Mouse (Mus musculus) hindbrain, embryonic 13.5 days (tissue): ENCODE measurements around the gene Retreg1. TPM values are rescaled to one million over a fixed set of nuclear protein-coding genes. Genes with fewer than 3 reads are reported as not detected.

Experiments used
- ATAC-seq: fragments of 200-750 bp; cut with Nextera tagmentation; 2 replicates; pipeline ENCODE4 v1.8.0; 2017; ENCODE audit warnings: moderate TSS enrichment; ENCODE audit not compliant: low FRiP score
- H3K27ac ChIP-seq: fragments of 300-500 bp; sonication (generic); 2 replicates; pipeline ENCODE4 v1.5.1; 2015; ENCODE audit warnings: inconsistent platforms, mild to moderate bottlenecking, moderate library complexity
- H3K27me3 ChIP-seq: fragments of 300-500 bp; sonication (generic); 2 replicates; pipeline ENCODE4 v1.6.1; 2015; ENCODE audit warnings: mild to moderate bottlenecking, inconsistent platforms
- H3K36me3 ChIP-seq: fragments of 300-500 bp; sonication (generic); 2 replicates; pipeline ENCODE4 v1.6.1; 2015; ENCODE audit warnings: mild to moderate bottlenecking, inconsistent platforms
- H3K4me1 ChIP-seq: fragments of 300-500 bp; sonication (generic); replicated peaks from 2 replicates; pipeline ENCODE4 v1.6.1; 2015; ENCODE audit warnings: inconsistent platforms
- H3K4me2 ChIP-seq: fragments of 300-500 bp; sonication (generic); 2 replicates; pipeline ENCODE4 v1.6.1; 2015; ENCODE audit warnings: inconsistent platforms, mild to moderate bottlenecking, moderate library complexity
- H3K4me3 ChIP-seq: fragments of 300-500 bp; sonication (generic); 2 replicates; pipeline ENCODE4 v1.5.1; 2015; ENCODE audit warnings: mild to moderate bottlenecking, inconsistent platforms
- H3K9ac ChIP-seq: fragments of 300-500 bp; sonication (generic); 2 replicates; pipeline ENCODE4 v1.6.1; 2015; ENCODE audit warnings: mild to moderate bottlenecking, inconsistent platforms
- H3K9me3 ChIP-seq: fragments of 300-500 bp; sonication (generic); 2 replicates; pipeline ENCODE4 v1.6.1; 2016; ENCODE audit warnings: inconsistent platforms
- WGBS: fragments of 180-500 bp; shearing (Covaris S2); methylation state at CpG from one replicate; pipeline ENCODE4 v1.1.7; 2015; 5-methylcytosine and 5-hydroxymethylcytosine counted together
- polyA plus RNA-seq: library from polyadenylated mRNA; unstranded; fragments of >200 nt; fragmentation: Nextera tagmentation; extraction: Ambion mirVana; gene quantifications from 2 replicates; pipeline ENCODE4 v1.2.1, GENCODE M21; 2015

Retreg1 gene
- polyA plus RNA-seq, 1 experiment from 2014 or later, result 9.7 TPM

DNA sequence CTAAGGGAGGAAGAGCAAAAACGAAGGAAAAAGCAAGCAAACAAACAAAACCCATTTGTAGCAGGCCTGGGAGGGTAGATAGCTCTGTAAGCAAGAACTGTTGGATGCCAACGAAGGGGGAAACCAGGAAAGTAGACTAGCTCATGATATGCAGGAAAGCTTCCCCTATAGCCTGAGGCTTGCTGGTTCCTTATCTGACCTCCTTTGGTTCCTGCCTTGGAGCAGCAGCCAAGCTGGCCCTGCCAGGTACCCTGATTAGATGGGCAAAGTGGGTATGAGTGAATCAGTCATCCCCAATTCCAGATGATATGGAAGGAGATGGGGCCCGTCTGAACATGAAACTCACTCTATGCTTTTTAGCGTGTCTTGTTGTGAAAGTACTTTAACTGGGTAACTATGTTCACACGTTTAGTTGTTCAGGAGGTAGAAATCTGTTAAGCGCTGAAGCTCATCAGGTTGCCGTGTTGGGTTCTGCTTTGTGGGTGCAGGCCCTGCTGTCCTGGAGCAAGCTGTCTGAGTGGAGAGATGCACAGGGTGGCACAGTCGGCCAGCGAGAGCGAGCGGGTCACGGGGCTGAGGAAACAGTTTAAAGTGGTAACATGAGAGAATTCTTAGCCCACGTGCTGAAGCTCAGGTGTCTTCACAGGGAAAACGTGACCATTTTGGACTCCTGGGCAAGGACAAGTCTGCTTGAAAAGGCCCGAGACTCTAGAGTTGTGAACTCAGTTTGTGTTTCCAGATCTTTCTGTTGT is 100.6 kb downstream of the Retreg1 start:
- H3K4me2 ChIP-seq, result no peak overlapping the region
- no peak overlapping the region for H3K27ac ChIP-seq
- 0 out of 2 replicates have a peak, but pooled peaks cover 3% of the 10 kb centered on the region for H3K4me1 ChIP-seq
- H3K4me3 ChIP-seq, result no peak overlapping the region
- H3K9me3 ChIP-seq, result no peaks in the 10 kb centered on the region
- no peaks in the 10 kb centered on the region for H3K36me3 ChIP-seq
- whole genome bisulfite sequencing, result 93% methylated on average over 15 of the region's 15 CpGs
- H3K27me3 ChIP-seq, result 0 out of 2 replicates have a peak, but pooled peaks cover 3% of the 10 kb centered on the region
- no peak for ATAC-seq
- no peak overlapping the region for H3K9ac ChIP-seq

DNA sequence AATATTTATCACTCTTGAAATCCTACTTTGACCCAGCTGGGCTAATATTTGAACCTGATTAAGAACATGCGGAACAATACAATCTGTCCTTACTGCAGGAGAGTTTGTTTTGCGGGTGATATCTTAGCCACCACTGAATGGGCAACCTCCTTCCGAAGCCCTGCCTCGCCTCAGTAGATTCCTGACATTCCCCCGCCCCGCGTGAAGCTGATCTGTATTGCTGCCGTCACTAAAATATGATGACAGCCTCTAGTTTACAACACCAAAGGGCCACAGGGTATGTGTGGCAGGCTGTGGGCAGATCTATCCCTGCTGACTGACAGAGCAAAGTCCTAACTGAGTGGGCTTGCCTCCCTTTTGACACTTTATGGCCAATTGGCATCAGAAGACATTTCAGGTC is 102.2 kb downstream of the Retreg1 start:
- no peak overlapping the region for H3K4me3 ChIP-seq
- H3K27me3 ChIP-seq, result 0 out of 2 replicates have a peak, but pooled peaks cover 3% of the 10 kb centered on the region
- 89% methylated on average over 8 of the region's 8 CpGs for WGBS
- no peak for ATAC-seq
- H3K4me2 ChIP-seq, result no peak overlapping the region
- H3K9ac ChIP-seq, result no peak overlapping the region
- H3K27ac ChIP-seq, result no peak overlapping the region
- H3K9me3 ChIP-seq, result no peaks in the 10 kb centered on the region
- H3K4me1 ChIP-seq, result 0 out of 2 replicates have a peak, but pooled peaks cover 3% of the 10 kb centered on the region
- H3K36me3 ChIP-seq, result no peaks in the 10 kb centered on the region

DNA sequence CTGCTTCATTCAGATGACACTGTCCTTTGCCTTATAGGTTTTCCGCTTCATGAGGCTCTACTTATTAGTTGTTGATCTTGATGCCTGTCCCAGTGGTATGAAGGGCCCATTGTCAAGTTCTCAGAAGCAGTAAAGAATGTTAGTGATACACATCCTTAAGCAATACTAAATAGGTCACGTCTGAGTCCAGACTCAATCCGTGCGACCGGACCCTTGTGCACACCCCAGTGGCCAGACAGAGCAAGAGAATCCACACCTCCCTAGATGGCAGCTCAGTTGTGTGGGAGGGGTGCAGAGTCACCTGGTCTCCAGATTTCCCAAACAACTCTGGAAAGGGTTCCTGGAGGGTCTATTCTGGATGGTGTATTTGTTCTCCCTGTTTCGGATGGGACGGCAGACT is 103.5 kb downstream of the Retreg1 start:
- Histone ChIP-seq H3K4me1 (no peaks in the 10 kb centered on the region), H3K36me3 (no peaks in the 10 kb centered on the region), H3K27me3 (no peaks in the 10 kb centered on the region), H3K9ac (no peak overlapping the region), H3K27ac (no peak overlapping the region), H3K4me2 (no peak overlapping the region), H3K4me3 (no peak overlapping the region), H3K9me3 (no peaks in the 10 kb centered on the region)
- 91% methylated on average over 7 of the region's 7 CpGs for WGBS
- no peak for ATAC-seq

DNA sequence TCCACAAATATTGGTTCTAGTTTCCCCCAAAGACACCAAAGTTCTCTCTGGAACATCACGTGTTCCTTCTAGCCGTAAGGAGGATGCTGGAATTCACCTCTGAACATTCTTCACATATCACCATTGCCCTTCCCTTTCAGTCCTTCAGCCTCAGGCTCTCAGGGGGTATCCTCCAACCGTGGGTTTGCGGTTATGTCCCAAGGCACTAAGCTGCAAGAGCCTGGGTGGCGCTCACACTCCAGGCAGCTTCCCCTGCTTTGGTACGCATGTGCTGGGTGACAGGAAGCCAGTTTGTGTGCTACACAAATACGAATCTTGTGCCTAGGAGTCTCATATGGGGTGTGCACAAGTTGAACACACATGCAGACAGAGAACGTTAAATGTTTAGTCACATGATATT is 104.4 kb downstream of the Retreg1 start:
- H3K4me3 ChIP-seq, result no peak overlapping the region
- no peaks in the 10 kb centered on the region for H3K9me3 ChIP-seq
- no peak overlapping the region for H3K9ac ChIP-seq
- H3K27me3 ChIP-seq, result no peaks in the 10 kb centered on the region
- ATAC-seq, result no peak
- H3K4me1 ChIP-seq, result no peaks in the 10 kb centered on the region
- no peaks in the 10 kb centered on the region for H3K36me3 ChIP-seq
- no peak overlapping the region for H3K4me2 ChIP-seq
- WGBS, result 87% methylated on average over 8 of the region's 8 CpGs
- H3K27ac ChIP-seq, result no peak overlapping the region

DNA sequence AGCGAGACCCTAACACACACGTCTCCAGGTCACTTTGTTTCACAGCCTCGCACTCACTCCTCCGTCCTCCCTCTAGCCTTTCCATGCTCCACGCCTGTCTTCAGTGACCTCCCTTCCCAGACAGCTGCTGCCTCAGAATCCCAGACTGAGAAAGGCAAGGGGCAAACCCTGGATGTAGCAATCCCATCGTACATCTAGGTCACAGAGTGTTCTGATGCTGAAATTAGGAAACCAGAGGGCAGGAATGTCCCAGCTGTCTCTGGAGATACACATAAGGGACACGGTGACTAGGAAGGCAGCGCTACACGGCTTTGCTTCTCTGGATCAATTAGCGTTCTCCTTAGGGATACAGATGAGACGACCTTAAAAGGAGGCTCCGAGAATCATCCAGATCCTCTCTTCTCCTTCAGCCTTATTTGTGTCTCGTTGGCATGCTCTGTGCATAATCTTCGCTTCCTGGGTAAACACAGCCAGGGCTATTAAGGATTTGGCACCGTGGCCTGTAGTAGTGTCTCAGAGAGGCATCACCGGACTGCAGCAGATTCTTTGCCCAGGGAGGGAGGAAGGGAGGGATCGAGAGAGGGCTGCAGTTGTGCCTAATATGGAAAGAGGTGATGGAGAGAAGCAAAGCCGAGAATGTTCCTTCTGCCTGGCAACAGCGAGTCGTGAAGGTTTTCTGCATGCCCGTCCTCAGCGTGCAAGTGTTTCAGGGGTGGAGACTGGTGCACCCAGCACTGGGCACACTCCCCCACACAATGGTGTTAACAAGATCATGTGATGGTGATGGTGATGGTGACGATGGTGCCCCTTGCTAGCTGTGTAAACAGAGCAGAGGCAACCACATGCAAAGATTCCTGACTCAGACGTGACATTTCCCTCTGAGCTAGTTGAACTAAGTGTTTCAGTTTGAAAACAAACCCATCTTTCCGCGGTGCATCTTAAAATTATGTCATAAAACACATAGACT is 105.6 kb downstream of the Retreg1 start:
- 83% methylated on average over 26 of the region's 26 CpGs for WGBS

DNA sequence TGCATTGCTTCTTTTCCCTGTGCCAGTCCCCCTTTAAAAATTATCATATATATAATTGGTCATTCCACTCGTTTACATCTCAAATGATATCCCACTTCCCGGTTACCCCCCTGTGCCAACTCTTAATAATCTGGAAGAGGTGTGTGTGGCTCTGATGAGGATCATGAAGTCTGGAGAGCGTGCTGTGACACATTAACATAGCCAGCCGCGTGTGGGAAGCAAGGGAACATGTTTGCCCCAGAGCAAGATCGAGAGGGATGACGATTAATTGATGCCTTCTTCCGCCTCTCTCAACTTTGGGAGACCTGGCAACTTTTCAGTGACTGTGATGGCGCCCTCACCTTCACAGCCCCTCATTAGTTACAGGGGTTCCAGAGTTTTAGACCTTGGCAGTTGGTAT is 106.7 kb downstream of the Retreg1 start:
- H3K36me3 ChIP-seq, result no peaks in the 10 kb centered on the region
- ATAC-seq, result no peak
- H3K4me1 ChIP-seq, result peaks cover 3% of the 10 kb centered on the region
- no peak overlapping the region for H3K9ac ChIP-seq
- H3K4me3 ChIP-seq, result no peak overlapping the region
- H3K9me3 ChIP-seq, result no peaks in the 10 kb centered on the region
- H3K4me2 ChIP-seq, result no peak overlapping the region
- no peak overlapping the region for H3K27ac ChIP-seq
- WGBS, result 87% methylated on average over 9 of the region's 9 CpGs
- H3K27me3 ChIP-seq, result no peaks in the 10 kb centered on the region

More for the DNA sequence above, 105.6 kb downstream of the Retreg1 start:
- H3K27me3 ChIP-seq, result no peaks in the 10 kb centered on the region
- no peaks in the 10 kb centered on the region for H3K36me3 ChIP-seq
- H3K4me2 ChIP-seq, result no peak overlapping the region
- no peak overlapping the region for H3K27ac ChIP-seq
- no peak for ATAC-seq
- H3K9me3 ChIP-seq, result no peaks in the 10 kb centered on the region
- H3K9ac ChIP-seq, result no peak overlapping the region
- no peak overlapping the region for H3K4me3 ChIP-seq
- no peaks in the 10 kb centered on the region for H3K4me1 ChIP-seq

DNA sequence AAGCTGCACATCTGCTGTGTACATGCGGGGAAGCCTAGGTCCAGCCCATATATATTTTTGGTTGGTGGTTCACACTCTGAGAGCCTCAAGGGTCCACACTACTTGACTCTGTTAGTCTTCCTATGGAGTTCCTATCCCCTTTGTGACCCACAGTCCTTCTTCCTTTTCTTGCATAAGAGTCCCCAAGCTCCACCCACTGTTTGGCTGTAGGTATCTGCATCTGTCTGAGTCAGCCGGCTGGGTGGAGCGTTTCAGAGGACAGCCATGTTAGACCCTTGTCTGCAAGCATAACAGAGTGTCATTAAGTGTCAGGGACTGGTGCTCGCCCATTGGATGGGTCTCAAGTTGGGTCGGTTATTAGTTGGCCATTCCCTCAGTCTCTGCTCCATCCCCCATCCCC is 107.6 kb downstream of the Retreg1 start:
- no peak overlapping the region for H3K4me2 ChIP-seq
- no peaks in the 10 kb centered on the region for H3K36me3 ChIP-seq
- H3K4me1 ChIP-seq, result peaks cover 8% of the 10 kb centered on the region
- WGBS, result 82% methylated on average over 5 of the region's 5 CpGs
- no peak overlapping the region for H3K27ac ChIP-seq
- H3K9ac ChIP-seq, result no peak overlapping the region
- no peaks in the 10 kb centered on the region for H3K9me3 ChIP-seq
- no peaks in the 10 kb centered on the region for H3K27me3 ChIP-seq
- ATAC-seq, result no peak
- no peak overlapping the region for H3K4me3 ChIP-seq

DNA sequence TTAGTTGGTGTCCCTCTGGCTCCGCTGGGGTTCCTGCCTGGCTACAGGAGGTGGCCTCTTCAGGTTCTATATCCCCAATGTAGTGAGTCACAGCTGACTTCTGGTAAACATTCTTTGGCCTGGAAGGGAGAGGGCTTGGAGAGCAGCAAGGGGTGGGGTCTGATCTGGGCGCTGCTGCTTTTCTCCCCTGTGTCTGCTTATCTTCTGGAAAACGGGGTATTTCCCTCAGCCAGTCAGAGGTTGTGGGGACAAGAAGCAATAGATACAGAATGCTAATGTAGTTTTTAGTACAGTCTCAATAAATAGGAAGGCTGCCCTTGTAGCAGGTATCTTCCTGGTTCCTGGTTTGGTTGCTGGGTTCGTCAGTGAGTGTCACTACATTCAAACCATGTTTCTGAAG is 108.1 kb downstream of the Retreg1 start:
- WGBS, result 87% methylated on average over 4 of the region's 4 CpGs

DNA sequence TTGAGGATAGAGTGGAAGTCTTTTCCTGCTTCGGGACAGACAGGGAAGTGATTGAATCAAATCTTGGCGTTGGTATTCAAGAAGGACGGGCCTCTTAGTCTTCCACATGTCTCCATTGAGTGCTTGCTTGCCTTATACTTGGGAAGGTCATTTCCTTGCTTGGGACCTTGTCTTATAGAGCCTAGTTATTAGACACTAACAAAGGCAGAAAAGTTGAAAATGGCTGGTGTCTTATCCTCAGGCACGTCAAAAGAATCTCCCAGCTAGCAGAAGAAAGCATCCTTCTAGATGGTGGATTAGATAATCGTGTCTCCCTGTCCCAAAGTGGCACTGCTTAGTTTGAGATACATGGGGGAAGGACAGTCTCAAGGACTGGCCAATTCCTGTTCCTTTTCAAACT is 113.0 kb downstream of the Retreg1 start:
- H3K9ac ChIP-seq, result no peak overlapping the region
- no peak overlapping the region for H3K4me3 ChIP-seq
- no peaks in the 10 kb centered on the region for H3K36me3 ChIP-seq
- no peak overlapping the region for H3K4me2 ChIP-seq
- H3K27ac ChIP-seq, result no peak overlapping the region
- no peak for ATAC-seq
- peaks cover 10% of the 10 kb centered on the region for H3K4me1 ChIP-seq
- no peaks in the 10 kb centered on the region for H3K27me3 ChIP-seq
- 83% methylated on average over 5 of the region's 5 CpGs for WGBS
- no peaks in the 10 kb centered on the region for H3K9me3 ChIP-seq

More for the DNA sequence above, 108.1 kb downstream of the Retreg1 start:
- H3K9ac ChIP-seq, result no peak overlapping the region
- no peaks in the 10 kb centered on the region for H3K9me3 ChIP-seq
- no peak overlapping the region for H3K4me2 ChIP-seq
- no peaks in the 10 kb centered on the region for H3K27me3 ChIP-seq
- no peaks in the 10 kb centered on the region for H3K36me3 ChIP-seq
- no peak overlapping the region for H3K27ac ChIP-seq
- peaks cover 8% of the 10 kb centered on the region for H3K4me1 ChIP-seq
- no peak for ATAC-seq
- no peak overlapping the region for H3K4me3 ChIP-seq

DNA sequence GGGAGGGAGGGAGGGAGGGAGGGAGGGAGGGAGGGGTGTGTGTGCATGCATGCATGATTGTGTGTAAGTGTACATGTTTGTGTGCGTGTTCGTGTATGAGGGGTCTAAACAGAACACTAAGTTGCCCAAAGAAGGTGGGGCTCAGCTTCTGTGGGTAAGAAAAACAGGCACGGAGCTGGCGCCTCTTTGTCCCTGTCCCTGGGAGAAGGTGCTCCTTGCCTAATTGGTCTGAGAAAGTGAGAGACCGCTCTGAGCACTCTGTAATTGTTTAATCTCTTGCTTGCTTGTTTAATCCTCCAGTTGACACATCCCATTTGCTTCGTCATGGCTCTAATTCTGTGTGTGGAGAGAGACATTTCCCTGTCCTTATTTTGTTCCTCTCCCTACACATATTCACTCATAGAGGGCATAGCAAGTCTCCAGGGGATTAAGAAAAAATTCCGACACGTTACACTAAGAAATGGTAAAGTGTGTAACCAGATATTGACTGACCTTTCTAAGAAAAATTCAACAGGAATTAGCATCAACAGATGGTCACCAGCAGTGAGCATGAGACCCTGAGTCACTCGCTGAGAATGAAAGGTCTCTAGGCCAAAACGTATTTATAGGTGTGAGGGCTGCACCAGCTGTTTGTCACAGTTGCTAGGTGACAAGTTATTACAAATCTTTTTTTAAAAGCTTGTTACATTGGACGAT is 113.6 kb downstream of the Retreg1 start:
- H3K4me3 ChIP-seq, result no peak overlapping the region
- no peak overlapping the region for H3K9ac ChIP-seq
- ATAC-seq, result no peak; the same call in 1 of the 2 replicates
- H3K27ac ChIP-seq, result no peak overlapping the region
- H3K27me3 ChIP-seq, result no peaks in the 10 kb centered on the region
- peaks cover 10% of the 10 kb centered on the region for H3K4me1 ChIP-seq
- H3K4me2 ChIP-seq, result no peak overlapping the region
- no peaks in the 10 kb centered on the region for H3K36me3 ChIP-seq
- WGBS, result 64% methylated on average over 11 of the region's 11 CpGs
- no peaks in the 10 kb centered on the region for H3K9me3 ChIP-seq

DNA sequence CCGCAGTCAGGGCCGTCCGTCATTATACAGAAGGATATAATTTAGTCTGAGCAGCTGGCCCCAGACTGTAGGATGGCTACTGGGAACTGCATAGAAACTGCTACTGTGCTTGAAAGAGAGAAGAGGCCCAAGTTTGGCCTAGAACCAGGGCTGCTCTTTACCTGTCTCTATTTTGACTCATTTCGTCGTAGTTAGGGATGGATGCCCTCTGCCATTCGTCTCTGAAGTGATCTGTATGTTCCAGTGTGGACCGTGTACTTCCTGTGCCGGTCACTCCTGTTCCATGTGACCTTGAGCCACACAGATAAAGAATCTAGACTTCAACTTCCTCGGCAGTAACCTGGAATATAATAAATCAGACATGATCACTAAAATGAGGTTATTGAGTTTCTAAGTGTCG is 114.7 kb downstream of the Retreg1 start:
- no peak overlapping the region for H3K4me3 ChIP-seq
- H3K9me3 ChIP-seq, result no peaks in the 10 kb centered on the region
- H3K27me3 ChIP-seq, result no peaks in the 10 kb centered on the region
- H3K4me1 ChIP-seq, result peaks cover 10% of the 10 kb centered on the region
- 85% methylated on average over 10 of the region's 10 CpGs for WGBS
- H3K27ac ChIP-seq, result no peak overlapping the region
- H3K36me3 ChIP-seq, result no peaks in the 10 kb centered on the region
- H3K9ac ChIP-seq, result no peak overlapping the region
- ATAC-seq, result no peak
- no peak overlapping the region for H3K4me2 ChIP-seq

DNA sequence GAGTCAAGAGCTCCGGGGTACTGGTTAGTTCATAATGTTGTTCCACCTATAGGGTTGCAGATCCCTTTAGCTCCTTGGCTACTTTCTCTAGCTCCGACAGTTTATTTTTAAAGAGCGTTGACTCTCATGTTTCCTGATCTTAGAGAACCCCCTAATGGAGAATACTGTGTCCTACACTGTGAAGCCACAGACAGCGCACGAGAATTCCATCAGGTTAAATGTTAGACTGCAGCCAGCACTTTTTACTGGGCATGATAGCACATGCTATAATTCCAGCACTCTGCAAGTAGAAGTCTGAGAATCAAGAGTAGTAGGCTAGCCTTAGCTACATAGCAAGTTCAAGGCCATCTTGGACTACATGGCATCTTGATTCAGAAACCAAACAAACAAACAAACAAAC is 116.4 kb downstream of the Retreg1 start:
- ATAC-seq, result peak; percentile 84
- Histone ChIP-seq H3K4me2 (no peak overlapping the region), H3K9ac (no peak overlapping the region), H3K27ac (no peak overlapping the region), H3K4me1 (peaks cover 10% of the 10 kb centered on the region), H3K9me3 (no peaks in the 10 kb centered on the region), H3K4me3 (no peak overlapping the region), H3K27me3 (no peaks in the 10 kb centered on the region), H3K36me3 (no peaks in the 10 kb centered on the region)
- WGBS, result 42% methylated on average over 5 of the region's 5 CpGs
